Mouse (Mus musculus) stomach, embryonic 15.5 days (tissue): ENCODE measurements at regions not wholly inside any gene's neighbourhood (a gene's known extent, or its start where the extent isn't known, plus 50 kb on each side); places are given as distances from the start of the nearest gene placed in this dataset.
A peak's percentile ranks its signal among the peaks of the same experiment; 100 is the strongest.

Experiments used
- ATAC-seq: fragments of 200-750 bp; cut with Nextera tagmentation; 2 replicates; pipeline ENCODE4 v1.8.0; 2017; ENCODE audit warnings: low read depth, moderate number of reproducible peaks, moderate TSS enrichment; ENCODE audit not compliant: insufficient read depth, low FRiP score
- H3K27ac ChIP-seq: fragments of 300-500 bp; sonication (generic); 2 replicates; pipeline ENCODE4 v1.5.1; 2015; ENCODE audit warnings: mild to moderate bottlenecking, inconsistent platforms
- H3K27me3 ChIP-seq: fragments of 300-500 bp; sonication (generic); replicated peaks from 2 replicates; pipeline ENCODE4 v1.6.1; 2015; ENCODE audit warnings: inconsistent platforms
- H3K36me3 ChIP-seq: fragments of 300-500 bp; sonication (generic); 2 replicates; pipeline ENCODE4 v1.6.1; 2015; ENCODE audit warnings: inconsistent platforms
- H3K4me1 ChIP-seq: fragments of 300-500 bp; sonication (generic); 2 replicates; pipeline ENCODE4 v1.6.1; 2015; ENCODE audit warnings: inconsistent platforms
- H3K4me2 ChIP-seq: fragments of 300-500 bp; sonication (generic); 2 replicates; pipeline ENCODE4 v1.6.1; 2015; ENCODE audit warnings: mild to moderate bottlenecking, inconsistent platforms
- H3K4me3 ChIP-seq: fragments of 300-500 bp; sonication (generic); replicated peaks from 2 replicates; pipeline ENCODE4 v1.5.1; 2015; ENCODE audit warnings: inconsistent platforms
- H3K9ac ChIP-seq: fragments of 300-500 bp; sonication (generic); 2 replicates; pipeline ENCODE4 v1.6.1; 2015; ENCODE audit warnings: inconsistent platforms
- H3K9me3 ChIP-seq: fragments of 300-500 bp; sonication (generic); 2 replicates; pipeline ENCODE4 v1.6.1; 2016; ENCODE audit warnings: inconsistent platforms
- WGBS: fragments of 180-500 bp; shearing (Covaris S2); methylation state at CpG from one replicate; pipeline ENCODE4 v1.1.7; 2015; 5-methylcytosine and 5-hydroxymethylcytosine counted together

- Histone ChIP-seq H3K4me1 (no peaks in the 10 kb centered on the region), H3K9me3 (no peaks in the 10 kb centered on the region), H3K27me3 (no peaks in the 10 kb centered on the region), H3K36me3 (no peaks in the 10 kb centered on the region), H3K9ac (no peak overlapping the region), H3K27ac (no peak overlapping the region), H3K4me3 (no peak overlapping the region), H3K4me2 (no peak overlapping the region)
- 90% methylated on average over 3 of the region's 3 CpGs for WGBS
- no peak for ATAC-seq
These were observed 51.6 kb upstream of the Cecr2 start for GRCm38 (mm10) chr6:120614526-120614925.

- H3K4me2 ChIP-seq, result no peak overlapping the region
- no peaks in the 10 kb centered on the region for H3K9me3 ChIP-seq
- H3K4me1 ChIP-seq, result no peaks in the 10 kb centered on the region
- no peaks in the 10 kb centered on the region for H3K36me3 ChIP-seq
- no peak for ATAC-seq
- no peak overlapping the region for H3K9ac ChIP-seq
- no peaks in the 10 kb centered on the region for H3K27me3 ChIP-seq
- no peak overlapping the region for H3K4me3 ChIP-seq
- WGBS, result 46% methylated on average over 7 of the region's 7 CpGs
- no peak overlapping the region for H3K27ac ChIP-seq
These were observed 53.8 kb upstream of the Cecr2 start for GRCm38 (mm10) chr6:120612346-120612745.

GRCm38 (mm10) chr6:120609858-120610257, 56.3 kb upstream of the Cecr2 start:
- H3K9me3 ChIP-seq, result no peaks in the 10 kb centered on the region
- no peak overlapping the region for H3K4me3 ChIP-seq
- H3K9ac ChIP-seq, result no peak overlapping the region
- H3K27ac ChIP-seq, result no peak overlapping the region
- H3K4me2 ChIP-seq, result no peak overlapping the region
- no peaks in the 10 kb centered on the region for H3K27me3 ChIP-seq
- 82% methylated on average over 4 of the region's 4 CpGs for WGBS
- no peaks in the 10 kb centered on the region for H3K36me3 ChIP-seq
- no peaks in the 10 kb centered on the region for H3K4me1 ChIP-seq
- no peak for ATAC-seq

- Histone ChIP-seq H3K27ac (no peak overlapping the region), H3K4me3 (no peak overlapping the region), H3K9me3 (no peaks in the 10 kb centered on the region), H3K27me3 (no peaks in the 10 kb centered on the region), H3K36me3 (no peaks in the 10 kb centered on the region), H3K4me1 (no peaks in the 10 kb centered on the region), H3K9ac (no peak overlapping the region), H3K4me2 (no peak overlapping the region)
- WGBS, result 77% methylated on average over 2 of the region's 2 CpGs
- ATAC-seq, result peak; percentile 81; the same call in 1 of the 2 replicates
These were observed 60.7 kb upstream of the Cecr2 start for GRCm38 (mm10) chr6:120605471-120605870.

GRCm38 (mm10) chr6:120604020-120604958, 61.9 kb upstream of the Cecr2 start:
- peak; percentile 88 for ATAC-seq
- no peaks in the 10 kb centered on the region for H3K36me3 ChIP-seq
- H3K27ac ChIP-seq, result peak overlapping the region; percentile 31; the same call in 1 of the 2 replicates
- H3K9me3 ChIP-seq, result no peaks in the 10 kb centered on the region
- no peak overlapping the region for H3K4me2 ChIP-seq
- H3K4me3 ChIP-seq, result no peak overlapping the region
- no peaks in the 10 kb centered on the region for H3K27me3 ChIP-seq
- H3K9ac ChIP-seq, result no peak overlapping the region
- 36% methylated on average over 6 of the region's 6 CpGs for WGBS
- H3K4me1 ChIP-seq, result no peaks in the 10 kb centered on the region

GRCm38 (mm10) chr6:120603454-120603853, 62.7 kb upstream of the Cecr2 start:
- WGBS, result 49% methylated on average over 2 of the region's 2 CpGs
- no peak for ATAC-seq

GRCm38 (mm10) chr6:120600376-120600775, 65.8 kb upstream of the Cecr2 start:
- Histone ChIP-seq H3K9me3 (no peaks in the 10 kb centered on the region), H3K4me2 (no peak overlapping the region), H3K9ac (no peak overlapping the region), H3K27me3 (no peaks in the 10 kb centered on the region), H3K4me1 (no peaks in the 10 kb centered on the region), H3K4me3 (no peak overlapping the region), H3K27ac (no peak overlapping the region), H3K36me3 (no peaks in the 10 kb centered on the region)
- 79% methylated on average over 2 of the region's 2 CpGs for WGBS
- ATAC-seq, result no peak

More at GRCm38 (mm10) chr6:120603454-120603853, 62.7 kb upstream of the Cecr2 start:
- Histone ChIP-seq H3K4me3 (no peak overlapping the region), H3K4me2 (no peak overlapping the region), H3K9me3 (no peaks in the 10 kb centered on the region), H3K9ac (no peak overlapping the region), H3K36me3 (no peaks in the 10 kb centered on the region), H3K27ac (no peak overlapping the region), H3K4me1 (no peaks in the 10 kb centered on the region), H3K27me3 (no peaks in the 10 kb centered on the region)

GRCm38 (mm10) chr6:120598471-120598870, 67.4 kb upstream of the Hdhd5 start:
- Histone ChIP-seq H3K27ac (no peak overlapping the region), H3K9me3 (no peaks in the 10 kb centered on the region), H3K4me3 (no peak overlapping the region), H3K9ac (no peak overlapping the region), H3K36me3 (no peaks in the 10 kb centered on the region), H3K4me1 (no peaks in the 10 kb centered on the region), H3K27me3 (no peaks in the 10 kb centered on the region), H3K4me2 (no peak overlapping the region)
- ATAC-seq, result no peak
- WGBS, result 62% methylated on average over 2 of the region's 2 CpGs

GRCm38 (mm10) chr6:120597887-120598286, 66.8 kb upstream of the Hdhd5 start:
- no peaks in the 10 kb centered on the region for H3K4me1 ChIP-seq
- 32% methylated on average over 3 of the region's 3 CpGs for WGBS
- no peaks in the 10 kb centered on the region for H3K36me3 ChIP-seq
- H3K27ac ChIP-seq, result no peak overlapping the region
- H3K9ac ChIP-seq, result no peak overlapping the region
- no peak overlapping the region for H3K4me3 ChIP-seq
- H3K4me2 ChIP-seq, result no peak overlapping the region
- H3K27me3 ChIP-seq, result no peaks in the 10 kb centered on the region
- no peak for ATAC-seq
- H3K9me3 ChIP-seq, result no peaks in the 10 kb centered on the region

- no peak overlapping the region for H3K9ac ChIP-seq
- no peak overlapping the region for H3K27ac ChIP-seq
- no peak overlapping the region for H3K4me2 ChIP-seq
- 84% methylated on average over 3 of the region's 3 CpGs for WGBS
- ATAC-seq, result no peak
- no peak overlapping the region for H3K4me3 ChIP-seq
- no peaks in the 10 kb centered on the region for H3K36me3 ChIP-seq
- peaks cover 8% of the 10 kb centered on the region for H3K4me1 ChIP-seq
- H3K9me3 ChIP-seq, result no peaks in the 10 kb centered on the region
- no peaks in the 10 kb centered on the region for H3K27me3 ChIP-seq
These were observed 65.6 kb upstream of the Hdhd5 start for GRCm38 (mm10) chr6:120596717-120597116.

GRCm38 (mm10) chr6:120594463-120594862, 63.3 kb upstream of the Hdhd5 start:
- WGBS, result 91% methylated on average over 8 of the region's 8 CpGs
- Histone ChIP-seq H3K4me3 (no peak overlapping the region), H3K27me3 (no peaks in the 10 kb centered on the region), H3K4me2 (no peak overlapping the region), H3K27ac (no peak overlapping the region), H3K9me3 (no peaks in the 10 kb centered on the region), H3K4me1 (peaks cover 9% of the 10 kb centered on the region), H3K9ac (no peak overlapping the region), H3K36me3 (no peaks in the 10 kb centered on the region)
- ATAC-seq, result no peak

- Histone ChIP-seq H3K27me3 (no peaks in the 10 kb centered on the region), H3K4me3 (no peak overlapping the region), H3K36me3 (no peaks in the 10 kb centered on the region), H3K9ac (no peak overlapping the region), H3K9me3 (no peaks in the 10 kb centered on the region), H3K27ac (no peak overlapping the region), H3K4me1 (peaks cover 9% of the 10 kb centered on the region), H3K4me2 (no peak overlapping the region)
- 45% methylated on average over 7 of the region's 7 CpGs for WGBS
- no peak for ATAC-seq
These were observed 61.6 kb upstream of the Hdhd5 start for GRCm38 (mm10) chr6:120592705-120593104.
